Mouse (Mus musculus) intestine, embryonic 14.5 days (tissue): ENCODE data around the gene Selenof. TPM values are rescaled to one million over a fixed set of nuclear protein-coding genes. Genes with fewer than 3 reads are reported as not detected.

Experiments used
- ATAC-seq: fragments of 200-750 bp; cut with Nextera tagmentation; replicated peaks from 2 replicates; pipeline ENCODE4 v1.8.0; 2017; ENCODE audit warnings: low read depth, moderate number of reproducible peaks, moderate TSS enrichment, moderate library complexity; ENCODE audit not compliant: low FRiP score, low TSS enrichment
- DNase-seq: peaks from one replicate; pipeline ENCODE4 v3.0.0-alpha.2; 2018; ENCODE audit warnings: low spot score
- H3K27ac ChIP-seq: fragments of 300-500 bp; sonication (generic); 2 replicates; pipeline ENCODE4 v1.5.1; 2014; ENCODE audit warnings: low read depth, mild to moderate bottlenecking, control low read depth
- H3K27me3 ChIP-seq: fragments of 300-500 bp; sonication (generic); replicated peaks from 2 replicates; pipeline ENCODE4 v1.6.1; 2014; ENCODE audit warnings: low read length, control low read depth; ENCODE audit not compliant: control insufficient read depth, insufficient read depth
- H3K36me3 ChIP-seq: fragments of 300-500 bp; sonication (generic); 2 replicates; pipeline ENCODE4 v1.6.1; 2014; ENCODE audit warnings: low read length, control low read depth; ENCODE audit not compliant: control insufficient read depth, insufficient read depth
- H3K4me1 ChIP-seq: fragments of 300-500 bp; sonication (generic); replicated peaks from 2 replicates; pipeline ENCODE4 v1.6.1; 2014; ENCODE audit warnings: low read length, control low read depth, mixed read lengths; ENCODE audit not compliant: control insufficient read depth, insufficient read depth
- H3K4me2 ChIP-seq: fragments of 300-500 bp; sonication (generic); 2 replicates; pipeline ENCODE4 v1.6.1; 2014; ENCODE audit warnings: low read length
- H3K4me3 ChIP-seq: fragments of 300-500 bp; sonication (generic); 2 replicates; pipeline ENCODE4 v1.5.1; 2014; ENCODE audit warnings: low read depth, low read length, control low read depth, mixed read lengths
- H3K9ac ChIP-seq: fragments of 300-500 bp; sonication (generic); 2 replicates; pipeline ENCODE4 v1.6.1; 2014; ENCODE audit warnings: mild to moderate bottlenecking, low read length
- H3K9me3 ChIP-seq: fragments of 300-500 bp; sonication (generic); 2 replicates; pipeline ENCODE4 v1.6.1; 2016; ENCODE audit warnings: low read length, control low read depth; ENCODE audit not compliant: control insufficient read depth
- WGBS: fragments of 180-500 bp; shearing (Covaris S2); extraction: QIAGEN DNeasy Blood & Tissue Kit; methylation state at CpG from one replicate; pipeline ENCODE4 v1.1.7; 2014; 5-methylcytosine and 5-hydroxymethylcytosine counted together
- polyA plus RNA-seq: library from polyadenylated mRNA; unstranded; fragments of >200 nt; fragmentation: Nextera tagmentation; extraction: Ambion mirVana; gene quantifications from 2 replicates; pipeline ENCODE4 v1.2.1, GENCODE M21; 2014

The Selenof gene
- polyA plus RNA-seq, 1 experiment from 2014 or later: 458 TPM

DNA sequence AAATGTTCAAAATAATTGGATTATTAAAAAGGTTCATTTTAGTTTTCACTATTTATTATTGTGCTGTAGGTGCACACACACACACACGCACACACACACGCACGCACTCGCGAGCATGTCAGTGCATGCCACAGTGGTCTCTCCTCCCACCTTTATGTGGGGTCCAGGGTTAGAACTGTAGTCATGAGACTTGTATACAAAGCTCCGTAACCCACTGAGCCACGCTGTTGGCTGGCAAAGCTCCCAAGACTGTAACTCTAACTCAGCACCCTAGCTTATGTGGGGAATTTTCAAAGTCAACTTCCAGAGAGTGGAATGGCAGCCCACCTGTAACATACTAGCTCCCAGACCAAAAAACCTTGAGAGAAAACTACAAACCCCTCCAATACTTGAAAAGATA is 25.0 kb upstream of the Selenof start:
- ATAC-seq: no peak
- Histone ChIP-seq H3K4me3 (no peak overlapping the region), H3K9ac (no peak overlapping the region), H3K27me3 (no peaks in the 10 kb centered on the region), H3K9me3 (no peaks in the 10 kb centered on the region), H3K4me1 (peaks cover 37% of the 10 kb centered on the region), H3K36me3 (no peaks in the 10 kb centered on the region), H3K27ac (no peak overlapping the region), H3K4me2 (no peak overlapping the region)
- 85% methylated on average over 7 of the region's 7 CpGs for WGBS
- peak; percentile 36 for DNase-seq

DNA sequence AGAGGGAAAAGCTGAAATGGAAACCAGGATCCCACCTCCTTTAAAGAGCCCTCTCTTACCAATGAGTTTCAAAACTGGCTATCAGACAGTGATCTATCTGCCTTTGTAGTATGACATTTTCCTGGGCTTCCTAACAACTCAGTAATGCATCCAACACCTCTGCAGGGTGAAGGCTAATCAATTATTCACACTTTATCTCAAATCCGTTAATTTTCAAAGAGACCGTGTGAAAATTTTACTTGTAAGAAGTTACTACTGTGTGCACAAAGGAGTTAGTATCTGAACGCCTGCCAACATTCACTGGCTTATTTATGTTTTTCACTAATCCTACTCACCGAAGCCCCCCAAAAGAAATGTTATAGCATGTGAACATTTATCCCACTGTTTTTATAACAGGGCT is 24.3 kb upstream of the Selenof start:
- WGBS: 35% methylated on average over 4 of the region's 4 CpGs
- Histone ChIP-seq H3K4me3 (no peak overlapping the region), H3K9me3 (no peaks in the 10 kb centered on the region), H3K27ac (no peak overlapping the region), H3K4me2 (no peak overlapping the region), H3K9ac (no peak overlapping the region), H3K27me3 (no peaks in the 10 kb centered on the region), H3K36me3 (no peaks in the 10 kb centered on the region), H3K4me1 (peaks cover 33% of the 10 kb centered on the region)
- ATAC-seq (no peak), DNase-seq (peak; percentile 6)

DNA sequence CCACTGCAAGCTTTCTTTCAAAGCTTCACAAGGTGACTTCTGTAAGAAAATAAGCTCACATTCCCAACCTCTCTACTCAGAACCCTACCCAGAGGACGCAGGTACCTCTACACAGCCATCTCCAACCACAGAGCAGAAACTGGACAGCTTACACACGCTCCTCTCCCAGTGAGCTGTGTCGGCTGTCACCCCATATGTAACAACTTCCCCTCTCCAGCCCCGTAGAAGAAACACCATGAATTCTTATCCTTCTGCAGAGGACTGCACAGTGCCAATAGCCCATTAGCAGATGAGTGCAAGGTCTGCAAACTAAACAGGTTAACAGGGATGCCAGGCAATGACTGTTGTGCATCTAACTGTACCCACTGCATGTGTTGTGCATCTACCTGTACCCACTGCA is 23.6 kb upstream of the Selenof start:
- no peaks in the 10 kb centered on the region for H3K27me3 ChIP-seq
- no peak overlapping the region for H3K9ac ChIP-seq
- no peak overlapping the region for H3K4me3 ChIP-seq
- no peaks in the 10 kb centered on the region for H3K9me3 ChIP-seq
- ATAC-seq (no peak), DNase-seq (peak; percentile 55)
- no peak overlapping the region for H3K27ac ChIP-seq
- no peak overlapping the region for H3K4me2 ChIP-seq
- peaks cover 30% of the 10 kb centered on the region for H3K4me1 ChIP-seq
- H3K36me3 ChIP-seq: no peaks in the 10 kb centered on the region
- WGBS: 34% methylated on average over 4 of the region's 4 CpGs

DNA sequence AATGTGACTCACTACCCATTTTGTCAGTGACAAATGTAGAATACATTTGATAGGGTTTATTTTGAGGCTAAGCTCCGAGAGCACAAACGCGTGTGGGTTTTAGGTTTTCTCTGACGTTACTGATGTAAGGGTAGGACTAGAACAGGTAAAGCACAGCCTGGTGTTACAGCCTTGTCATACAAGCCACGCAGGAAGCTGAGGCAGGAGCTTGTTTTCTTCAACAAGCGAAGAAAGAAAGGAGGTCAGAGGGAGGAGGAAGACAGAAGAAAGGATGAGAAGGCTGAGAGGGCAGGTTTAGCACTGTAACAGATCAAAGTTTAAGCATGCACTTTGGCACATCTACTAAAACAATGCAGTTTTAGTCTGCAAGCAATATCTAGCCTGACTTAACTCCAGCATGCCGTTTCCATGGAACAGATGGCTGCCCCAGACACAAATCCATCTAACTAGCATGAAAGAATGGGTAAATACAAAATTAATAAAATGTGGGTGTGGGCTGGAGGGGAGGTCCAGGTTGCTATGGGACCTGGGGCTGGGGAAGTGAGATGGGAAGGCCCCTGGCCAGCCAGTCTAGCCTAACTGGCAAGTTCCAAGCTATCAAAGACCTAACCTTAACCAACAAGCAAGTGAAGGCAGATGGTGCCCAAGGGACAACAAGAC is 21.8 kb upstream of the Selenof start:
- Histone ChIP-seq H3K4me2 (no peak overlapping the region), H3K36me3 (no peaks in the 10 kb centered on the region), H3K27ac (no peak overlapping the region), H3K4me3 (no peak overlapping the region), H3K9me3 (no peaks in the 10 kb centered on the region), H3K4me1 (peaks cover 21% of the 10 kb centered on the region), H3K9ac (no peak overlapping the region), H3K27me3 (no peaks in the 10 kb centered on the region)
- DNase-seq (peak; percentile 38), ATAC-seq (no peak)
- WGBS: 71% methylated on average over 7 of the region's 7 CpGs

DNA sequence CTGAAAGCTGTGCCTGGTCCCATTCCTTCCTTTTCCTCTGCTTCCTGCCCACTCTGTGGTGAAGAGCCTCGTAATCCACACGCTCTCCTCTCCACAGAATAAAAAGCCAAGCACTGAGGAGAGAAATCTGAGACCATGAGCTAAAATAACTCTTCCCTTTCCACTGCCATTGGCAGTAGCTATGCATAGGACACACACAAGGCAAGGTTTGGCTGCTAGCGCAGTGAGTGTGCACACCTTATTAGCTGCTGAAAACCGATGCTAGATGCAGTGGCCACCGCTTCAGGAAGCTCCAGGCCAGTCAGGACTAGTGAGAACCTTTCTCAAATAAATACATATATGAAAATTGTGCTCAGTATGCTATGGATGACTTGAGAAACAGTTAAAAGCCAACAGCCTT is 20.1 kb upstream of the Selenof start:
- no peak overlapping the region for H3K9ac ChIP-seq
- peak; percentile 35 for DNase-seq
- H3K4me1 ChIP-seq: peaks cover 21% of the 10 kb centered on the region
- no peak overlapping the region for H3K4me3 ChIP-seq
- no peak for ATAC-seq
- 92% methylated on average over 5 of the region's 5 CpGs for WGBS
- no peaks in the 10 kb centered on the region for H3K36me3 ChIP-seq
- no peaks in the 10 kb centered on the region for H3K27me3 ChIP-seq
- no peak overlapping the region for H3K4me2 ChIP-seq
- H3K9me3 ChIP-seq: no peaks in the 10 kb centered on the region
- H3K27ac ChIP-seq: no peak overlapping the region

DNA sequence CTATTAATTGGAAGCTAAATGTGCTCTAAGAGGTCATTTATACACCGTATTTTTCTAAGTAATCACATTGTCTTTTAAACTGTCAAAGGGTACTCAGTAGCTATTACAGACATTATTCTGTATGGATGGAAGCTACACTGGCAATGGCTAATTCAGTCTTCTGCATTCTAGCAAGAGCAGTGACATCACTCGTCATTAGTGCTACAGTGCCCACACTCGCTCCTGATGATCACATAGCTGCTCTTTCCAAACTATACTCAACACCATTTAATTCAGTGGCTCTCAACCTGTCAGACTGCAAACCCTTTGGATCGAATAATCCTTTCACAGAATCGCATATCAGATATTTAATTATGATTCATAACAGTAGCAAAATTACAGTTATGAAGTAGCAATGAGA is 19.4 kb upstream of the Selenof start:
- 83% methylated on average over 5 of the region's 5 CpGs for WGBS
- Histone ChIP-seq H3K9me3 (no peaks in the 10 kb centered on the region), H3K4me2 (no peak overlapping the region), H3K27ac (no peak overlapping the region), H3K4me3 (no peak overlapping the region), H3K4me1 (peaks cover 19% of the 10 kb centered on the region), H3K36me3 (no peaks in the 10 kb centered on the region), H3K27me3 (no peaks in the 10 kb centered on the region), H3K9ac (no peak overlapping the region)
- no peak for ATAC-seq
- DNase-seq: peak; percentile 13

DNA sequence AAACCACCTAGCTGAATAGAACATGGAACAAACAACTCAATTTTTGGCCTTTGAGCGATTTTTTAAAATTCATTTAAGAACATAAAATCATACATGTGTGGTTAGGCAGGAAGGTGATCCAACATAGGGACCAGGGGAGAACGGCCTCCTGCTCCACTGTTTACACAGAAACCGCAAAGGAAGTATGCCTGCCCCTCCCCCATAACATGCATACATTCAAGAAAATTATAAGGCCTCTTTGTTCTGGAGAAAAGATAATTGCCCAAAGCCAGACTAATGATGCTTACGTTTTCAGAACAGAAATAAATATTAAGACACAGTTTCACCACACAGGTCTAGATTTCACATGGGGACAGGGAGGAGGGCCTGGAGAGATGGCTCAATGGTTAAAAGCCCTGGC is 18.7 kb upstream of the Selenof start:
- peak; percentile 47 for DNase-seq
- no peak overlapping the region for H3K27ac ChIP-seq

DNA sequence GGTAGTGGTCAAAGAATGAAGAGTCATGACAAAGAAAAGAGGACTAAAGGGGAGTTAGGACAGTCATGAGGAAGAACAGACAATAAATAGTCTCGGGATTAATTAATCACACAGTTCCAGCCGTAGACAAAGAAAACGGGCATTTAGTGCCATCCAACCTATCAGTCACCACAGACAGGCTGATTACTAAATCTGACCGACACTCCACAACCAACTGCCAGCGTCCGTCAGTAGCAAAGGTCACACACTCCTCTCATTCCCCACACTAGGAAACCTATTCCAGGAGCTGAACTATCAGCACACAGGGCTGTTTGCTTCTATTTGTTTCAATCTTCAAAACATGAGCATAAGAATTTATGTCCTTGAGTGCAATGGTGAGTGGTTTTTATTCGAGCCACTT is 16.2 kb upstream of the Selenof start:
- WGBS: 50% methylated on average over 7 of the region's 7 CpGs
- H3K36me3 ChIP-seq: no peaks in the 10 kb centered on the region
- peak; percentile 31 for DNase-seq

More for the DNA sequence above, 18.7 kb upstream of the Selenof start:
- Histone ChIP-seq H3K9ac (no peak overlapping the region), H3K4me3 (no peak overlapping the region), H3K9me3 (no peaks in the 10 kb centered on the region), H3K27me3 (no peaks in the 10 kb centered on the region), H3K4me2 (no peak overlapping the region), H3K4me1 (peaks cover 13% of the 10 kb centered on the region), H3K36me3 (no peaks in the 10 kb centered on the region)
- WGBS: 33% methylated on average over 4 of the region's 4 CpGs
- ATAC-seq: no peak

DNA sequence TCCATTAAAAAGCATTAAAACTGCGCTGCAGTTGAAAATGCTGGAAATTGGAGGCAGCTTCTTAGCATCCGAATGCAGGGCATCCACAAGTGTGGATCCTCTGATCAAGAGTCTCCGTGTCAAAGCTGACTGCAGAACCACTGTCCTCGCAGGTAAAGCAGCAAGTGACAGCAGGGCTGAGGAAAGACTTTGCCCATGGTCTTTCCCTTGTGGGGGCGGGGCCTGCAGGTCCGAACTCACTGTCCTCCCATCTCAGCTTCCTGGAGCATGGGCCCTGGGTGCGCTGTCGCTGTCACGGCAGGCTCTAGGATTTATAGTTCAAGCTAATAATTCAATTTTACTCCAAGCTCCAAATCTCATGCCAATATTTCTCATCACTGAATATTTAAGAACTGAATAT is 15.6 kb upstream of the Selenof start:
- ATAC-seq: 0 out of 2 replicates have a peak, but pooled peaks have one; percentile 50

More for the DNA sequence above, 16.2 kb upstream of the Selenof start:
- Histone ChIP-seq H3K4me1 (peaks cover 36% of the 10 kb centered on the region), H3K27ac (no peak overlapping the region), H3K9me3 (no peaks in the 10 kb centered on the region), H3K27me3 (no peaks in the 10 kb centered on the region), H3K9ac (no peak overlapping the region), H3K4me3 (no peak overlapping the region), H3K4me2 (no peak overlapping the region)
- ATAC-seq: no peak

More for the DNA sequence above, 15.6 kb upstream of the Selenof start:
- H3K9me3 ChIP-seq: no peaks in the 10 kb centered on the region
- peaks cover 36% of the 10 kb centered on the region for H3K4me1 ChIP-seq
- DNase-seq: peak; percentile 45
- WGBS: 66% methylated on average over 9 of the region's 9 CpGs
- H3K27ac ChIP-seq: no peak overlapping the region
- H3K4me2 ChIP-seq: no peak overlapping the region
- H3K4me3 ChIP-seq: no peak overlapping the region
- H3K27me3 ChIP-seq: no peaks in the 10 kb centered on the region
- no peaks in the 10 kb centered on the region for H3K36me3 ChIP-seq
- no peak overlapping the region for H3K9ac ChIP-seq
